Mouse (Mus musculus) adrenal gland, adult (tissue): ENCODE data around the gene Nefh.

Experiments
- DNase-seq, 2 experiments: peaks; one replicate each; pipeline ENCODE4 v3.0.0; 2022 to 2023; ENCODE audit warnings: low spot score in 1 of 2; ENCODE audit not compliant: inconsistent age in 2 of 2

The Nefh gene

DNA sequence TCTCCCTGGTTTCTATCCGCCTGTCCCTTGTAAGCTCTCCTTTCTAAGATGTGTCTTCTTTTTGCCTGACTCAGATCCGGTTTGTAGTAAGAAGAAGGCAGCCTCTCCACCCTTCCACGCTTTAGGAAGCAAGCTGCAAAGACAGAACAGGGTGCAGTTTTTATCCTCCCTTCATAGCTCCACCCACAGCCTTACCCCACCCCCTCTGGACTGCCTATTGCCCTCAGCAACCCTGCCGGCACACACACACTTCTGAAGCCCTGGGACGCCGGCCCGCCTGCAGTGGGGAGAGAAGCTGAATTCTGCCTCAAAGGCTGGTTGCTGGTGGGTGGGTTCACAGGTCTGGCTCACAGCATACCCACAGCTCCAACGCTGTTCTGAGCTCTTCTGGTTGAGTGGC is 6.1 kb upstream of the Nefh start:
- DNase-seq = peak in 1 of 2 experiments; percentile 31

DNA sequence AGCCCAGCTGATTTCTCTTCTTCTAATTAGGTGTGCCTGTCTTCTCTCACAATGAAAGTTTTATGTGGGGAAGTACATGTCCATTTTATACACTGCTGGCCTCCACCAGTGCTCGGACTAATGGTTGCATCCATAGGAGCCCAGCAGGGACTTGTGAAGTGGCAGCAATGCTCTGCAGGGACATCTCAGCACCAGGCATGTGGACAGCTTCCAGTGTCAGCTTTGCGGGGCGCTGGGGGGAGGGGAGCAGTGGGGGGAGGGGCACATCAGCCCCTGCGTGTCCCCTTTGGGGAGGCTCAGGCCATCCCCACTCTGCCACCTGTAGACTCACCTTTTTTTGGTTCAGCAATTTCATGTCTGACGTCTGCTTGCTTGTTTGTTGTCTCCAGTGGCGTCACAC is 5.5 kb upstream of the Nefh start:
- no peak for DNase-seq

DNA sequence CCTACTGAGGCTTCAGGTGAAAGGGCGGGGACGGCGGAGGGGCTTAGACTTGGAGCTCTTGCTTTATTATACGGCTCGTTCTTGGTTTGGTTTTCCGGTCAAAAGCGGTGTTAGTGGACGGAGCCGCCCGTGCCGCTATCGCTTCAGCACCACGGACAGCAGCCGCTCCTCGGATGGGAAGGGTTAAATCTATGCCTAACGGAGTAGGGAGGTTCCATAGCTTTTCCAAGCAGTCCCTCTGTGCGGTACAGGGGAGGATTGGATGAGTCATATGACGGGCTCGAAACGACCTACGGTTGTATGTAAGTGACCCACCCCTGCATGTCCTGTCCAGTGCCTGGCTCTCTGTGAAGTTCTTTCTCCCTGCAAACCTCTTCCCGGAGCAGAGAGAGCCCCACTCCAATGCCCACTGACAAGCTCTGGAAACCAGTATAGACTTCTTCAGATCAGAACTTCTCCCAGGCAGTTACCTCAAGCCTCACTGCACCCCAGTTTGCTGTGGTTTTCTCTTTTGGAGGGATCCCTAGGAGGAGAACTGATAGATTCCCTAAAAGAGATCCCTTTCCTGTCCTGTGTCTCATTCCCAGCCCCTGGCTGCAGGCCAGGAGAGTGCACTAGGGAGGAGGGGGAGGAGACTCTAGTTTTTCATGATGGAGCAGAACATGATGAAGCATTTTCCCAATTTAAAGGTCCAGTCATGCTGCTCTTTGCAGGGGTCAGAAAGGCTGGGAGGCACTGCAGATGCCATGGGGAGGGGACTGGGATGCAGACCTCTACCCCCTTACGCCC is 1.6 kb upstream of the Nefh start:
- DNase-seq = peak; percentile 40 to 78

DNA sequence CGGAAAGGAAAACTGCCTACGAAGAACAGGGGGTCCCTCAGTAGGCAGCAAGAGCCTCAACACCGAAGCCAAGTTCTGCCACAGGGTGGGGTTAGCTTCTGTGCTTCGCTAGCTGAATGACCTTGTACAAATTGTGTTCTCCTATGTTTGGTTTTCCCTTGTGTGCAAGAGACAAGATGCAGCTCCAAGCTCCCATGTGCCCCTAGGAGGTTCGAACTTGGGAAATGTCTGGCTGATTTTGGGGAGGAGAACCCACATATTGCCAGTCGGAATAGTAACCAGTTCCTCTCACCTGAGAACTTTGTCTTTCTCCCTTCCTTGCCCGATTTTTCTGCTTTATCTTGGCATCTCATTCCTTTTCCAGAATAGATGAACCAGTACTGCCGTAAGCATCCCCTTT is 928 bp upstream of the Nefh start:
- DNase-seq = no peak

DNA sequence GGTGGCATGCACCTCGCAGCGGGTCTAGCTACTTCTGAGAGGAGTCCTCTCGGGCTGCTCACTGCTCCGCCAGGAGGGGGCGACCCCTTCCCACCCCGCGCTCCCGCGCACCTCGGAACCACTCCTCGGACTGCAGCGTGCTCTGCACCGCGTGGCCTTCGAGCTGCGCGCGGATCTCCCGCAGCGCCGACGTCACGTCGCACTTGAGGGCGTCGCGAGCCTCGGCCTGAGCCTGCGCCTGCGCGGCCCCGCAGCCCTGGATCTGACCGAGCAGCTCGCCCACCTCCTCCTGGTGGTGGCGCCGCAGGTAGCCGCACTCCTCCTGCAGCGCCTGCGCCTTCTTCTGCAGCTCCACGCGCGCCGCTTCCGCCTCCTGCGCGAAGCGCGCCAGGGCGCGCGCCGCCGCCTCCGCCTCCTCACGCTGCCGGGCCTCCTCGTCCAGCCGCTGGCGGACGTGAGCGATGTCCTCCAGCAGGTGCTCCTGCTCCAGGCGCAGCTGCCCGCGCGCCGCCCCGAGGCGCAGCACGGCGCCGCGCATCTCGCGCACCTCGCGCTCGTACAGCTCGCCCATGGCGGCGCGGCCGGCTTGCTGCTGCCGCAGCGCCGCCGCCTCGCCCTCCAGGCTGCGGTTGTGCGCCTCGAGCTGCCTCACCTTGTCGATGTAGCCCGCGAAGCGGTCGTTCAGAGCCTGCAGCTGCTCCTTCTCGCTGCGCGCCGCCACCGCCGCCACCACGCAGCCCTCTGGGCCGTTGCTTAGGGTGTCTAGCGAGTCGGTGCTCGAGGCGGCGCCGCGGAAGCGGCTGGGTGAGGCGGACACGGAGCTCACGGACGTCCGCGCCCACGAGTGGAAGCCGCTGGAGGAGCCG is 684 bp downstream of the Nefh start:
- peak; percentile 59 to 73 for DNase-seq

DNA sequence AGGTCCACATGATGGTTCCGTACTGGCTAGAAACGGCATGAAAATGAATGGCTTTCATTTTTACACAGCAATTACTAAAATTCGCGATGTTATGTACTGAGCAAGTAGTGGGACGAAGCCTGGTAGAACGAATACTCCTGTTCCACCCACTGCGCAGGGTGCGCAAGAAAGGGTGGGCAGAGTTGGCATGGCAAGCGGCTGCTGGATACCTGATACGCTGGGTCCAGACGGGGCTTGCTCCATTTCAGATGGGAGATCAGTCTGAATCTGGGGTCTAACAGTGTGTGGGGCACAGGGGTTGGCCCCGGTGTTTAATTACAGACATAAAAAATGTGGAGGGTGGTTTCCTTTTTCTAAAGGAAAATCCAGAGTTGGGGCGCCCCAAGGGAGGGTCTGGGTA is 1.3 kb downstream of the Nefh start:
- peak in 1 of 2 experiments; percentile 45 for DNase-seq

DNA sequence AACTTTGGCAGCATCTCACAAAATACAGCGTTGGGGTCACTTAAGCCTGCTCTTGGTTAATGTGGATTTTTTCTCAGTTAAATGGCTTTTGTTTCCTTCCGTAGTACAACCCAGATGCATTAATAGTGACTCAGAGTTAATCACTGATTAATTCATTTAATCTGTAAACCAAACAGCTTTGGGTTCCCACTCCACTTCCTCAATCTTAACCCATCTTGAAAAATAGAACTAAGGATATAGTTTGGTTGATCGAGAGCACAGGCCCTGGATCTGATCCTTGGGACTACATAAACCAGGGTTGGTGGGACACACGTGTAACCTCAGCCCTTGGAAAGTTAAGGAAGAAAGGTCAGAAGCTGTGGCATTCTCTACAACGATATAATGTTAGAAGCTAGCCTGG is 11.6 kb downstream of the Nefh start:
- no peak for DNase-seq

DNA sequence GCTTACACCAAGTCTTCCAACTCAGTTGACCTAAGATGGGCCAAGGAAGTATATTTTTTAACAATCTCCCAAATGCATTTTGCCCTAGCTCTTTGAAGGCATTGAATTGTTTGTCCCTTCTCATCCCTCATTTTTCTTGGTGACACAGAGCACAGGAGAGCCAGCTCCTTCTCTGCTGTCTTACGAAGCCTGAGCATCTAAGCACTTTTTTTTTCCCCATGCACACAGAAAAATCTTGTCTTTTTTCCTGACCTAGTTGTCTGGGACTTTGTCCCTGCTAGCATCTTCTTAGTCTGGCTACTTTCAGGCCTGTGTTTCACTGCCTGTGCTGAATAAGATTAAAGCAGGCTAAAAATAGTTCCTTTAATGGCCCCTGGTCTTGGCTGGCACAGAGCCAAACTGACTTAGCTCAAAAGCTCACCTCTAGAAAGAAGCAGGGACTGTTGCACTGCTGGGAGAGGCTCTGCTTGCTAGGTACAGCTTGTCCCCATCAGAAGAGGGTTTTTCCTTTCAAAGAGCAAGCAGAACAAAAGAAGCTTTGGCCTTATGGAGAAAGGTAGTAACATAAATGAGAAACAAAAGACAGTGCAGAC is 16.8 kb downstream of the Nefh start:
- DNase-seq = peak; percentile 71 to 76

DNA sequence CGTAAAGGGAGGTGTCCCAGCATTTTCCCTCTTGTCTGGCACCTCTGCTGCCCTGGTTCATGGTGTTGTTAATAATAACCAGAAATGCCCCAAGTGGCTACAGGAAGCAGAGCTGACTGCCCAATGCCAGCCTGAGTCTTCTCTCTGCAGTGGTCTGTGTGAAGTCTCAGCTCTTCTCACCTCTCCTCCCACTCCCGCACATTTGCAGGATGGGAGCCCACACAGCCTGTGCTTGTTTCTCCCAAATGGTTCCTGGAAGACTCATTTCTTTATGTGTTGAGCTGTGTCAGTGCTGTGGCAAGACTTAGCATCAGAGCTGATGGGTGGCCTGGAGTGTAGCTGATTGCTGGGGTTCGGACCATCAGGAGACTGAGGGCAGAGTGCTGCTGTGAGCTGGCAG is 20.6 kb downstream of the Nefh start:
- DNase-seq = no peak

DNA sequence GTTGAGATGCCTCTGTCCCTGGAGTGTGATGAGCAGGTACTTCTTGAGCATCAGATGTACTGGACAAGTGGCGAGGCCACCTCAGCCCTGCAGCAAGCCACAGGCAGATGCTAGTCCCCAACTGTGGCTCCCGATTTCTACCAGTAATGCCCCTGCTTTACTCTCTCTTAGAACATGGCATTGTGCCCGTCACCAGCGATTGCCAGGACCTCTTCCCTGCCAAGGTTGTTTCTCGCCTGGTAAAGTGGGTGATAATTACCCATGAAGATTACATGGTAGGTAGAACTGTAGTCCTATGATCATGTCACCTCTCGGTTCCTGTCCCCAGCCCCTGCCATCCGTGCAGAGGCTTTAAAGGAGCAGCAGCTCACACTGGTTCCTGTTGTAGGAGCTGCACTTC is 26.1 kb downstream of the Nefh start:
- DNase-seq = peak in 1 of 2 experiments; percentile 64

DNA sequence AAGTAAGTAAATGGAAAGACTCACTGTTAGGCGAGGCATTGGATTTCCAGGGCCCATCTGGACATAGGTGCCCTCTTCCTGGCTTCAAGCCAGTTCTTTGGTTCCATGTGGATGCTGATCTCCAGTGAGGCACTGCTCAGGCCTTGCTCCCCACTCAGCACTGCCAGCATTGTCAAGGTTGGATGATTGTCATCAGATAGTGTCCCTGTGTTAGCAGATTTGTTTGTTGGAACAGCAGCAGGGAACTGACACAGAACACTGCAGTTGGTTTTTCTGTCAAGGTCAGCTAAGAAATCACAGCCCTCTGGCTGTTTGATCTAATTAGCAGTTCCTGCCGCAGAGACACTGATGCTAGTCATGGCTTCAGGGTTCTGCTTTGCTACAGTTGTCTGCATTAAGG is 26.6 kb downstream of the Nefh start:
- peak; percentile 16 to 81 for DNase-seq

DNA sequence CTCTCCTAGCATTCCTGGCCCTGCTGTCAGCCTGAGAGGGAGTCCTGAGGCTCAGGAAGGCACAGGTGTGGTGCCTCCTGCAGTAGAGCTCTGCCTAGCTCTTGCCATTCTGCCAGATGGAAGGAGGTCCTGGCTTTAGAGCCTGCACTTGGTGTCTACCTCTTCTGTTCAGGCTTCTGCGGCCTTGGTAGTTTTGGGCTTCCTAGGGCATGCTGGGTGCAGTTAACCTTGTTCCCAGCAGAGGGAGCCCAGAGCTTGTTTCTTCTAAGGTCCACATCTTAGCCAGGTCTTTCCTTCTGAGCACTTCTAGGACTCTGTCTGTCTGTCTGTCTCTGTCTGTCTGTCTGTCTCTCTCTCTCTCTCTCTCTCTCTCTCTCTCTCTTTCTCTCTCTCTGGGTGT is 31.8 kb downstream of the Nefh start:
- DNase-seq = peak; percentile 51 to 84

DNA sequence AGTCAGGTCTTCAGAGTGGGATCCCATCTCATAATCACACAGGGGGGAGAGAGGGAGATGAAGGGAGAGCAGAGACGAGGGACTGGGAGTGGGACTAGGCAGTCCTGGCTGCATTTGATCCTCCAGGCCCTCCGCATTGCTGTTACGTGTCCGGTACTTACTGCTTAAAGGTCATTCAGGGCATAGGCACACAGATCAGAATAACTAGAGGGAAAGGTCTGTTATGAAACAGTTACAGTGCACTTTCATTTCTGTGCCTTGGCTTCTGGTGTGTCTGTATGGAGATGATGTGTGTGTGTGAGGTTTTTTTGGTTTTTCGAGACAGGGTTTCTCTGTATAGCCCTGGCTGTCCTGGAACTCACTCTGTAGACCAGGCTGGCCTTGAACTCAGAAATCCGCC is 41.6 kb downstream of the Nefh start:
- no peak for DNase-seq

DNA sequence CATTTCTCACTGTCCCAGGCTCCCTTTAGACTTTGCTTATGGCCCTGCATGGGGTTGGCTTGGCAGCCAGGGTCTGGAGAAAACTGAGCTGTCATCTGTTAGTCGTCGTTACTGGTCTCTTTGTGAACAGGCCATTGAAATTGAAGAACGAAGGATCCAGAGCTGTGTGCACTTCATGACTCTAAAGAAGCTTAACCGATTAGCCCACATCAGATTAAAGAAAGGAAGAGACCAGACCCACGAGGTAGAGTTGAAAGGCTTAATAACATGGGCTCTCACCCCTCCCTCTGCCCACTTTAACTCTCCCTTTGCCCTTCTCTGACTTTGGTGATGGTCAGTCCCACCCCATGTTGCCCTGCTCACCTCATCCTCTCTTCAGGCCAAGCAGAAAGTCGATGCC is 45.9 kb downstream of the Nefh start:
- DNase-seq = no peak

DNA sequence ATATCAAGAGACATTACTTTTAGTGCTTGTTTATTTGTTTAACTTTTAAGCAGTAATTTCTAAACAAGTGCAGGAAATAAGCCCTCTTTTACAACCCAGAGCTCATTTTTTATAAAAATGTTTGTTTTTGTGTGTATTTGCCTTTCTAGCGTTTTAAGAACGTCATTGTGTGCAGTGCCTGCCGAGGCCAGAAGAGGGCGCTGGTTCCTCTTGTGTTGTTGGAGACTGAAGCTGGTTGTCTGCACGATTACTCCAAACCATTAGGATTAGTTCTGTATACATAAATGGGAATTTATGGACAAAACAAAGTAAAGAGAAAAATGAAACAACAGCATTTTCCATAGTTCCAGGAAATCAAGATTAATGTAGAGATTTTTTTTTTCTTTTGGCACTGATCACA is 47.4 kb downstream of the Nefh start:
- peak in 1 of 2 experiments; percentile 46 for DNase-seq

DNA sequence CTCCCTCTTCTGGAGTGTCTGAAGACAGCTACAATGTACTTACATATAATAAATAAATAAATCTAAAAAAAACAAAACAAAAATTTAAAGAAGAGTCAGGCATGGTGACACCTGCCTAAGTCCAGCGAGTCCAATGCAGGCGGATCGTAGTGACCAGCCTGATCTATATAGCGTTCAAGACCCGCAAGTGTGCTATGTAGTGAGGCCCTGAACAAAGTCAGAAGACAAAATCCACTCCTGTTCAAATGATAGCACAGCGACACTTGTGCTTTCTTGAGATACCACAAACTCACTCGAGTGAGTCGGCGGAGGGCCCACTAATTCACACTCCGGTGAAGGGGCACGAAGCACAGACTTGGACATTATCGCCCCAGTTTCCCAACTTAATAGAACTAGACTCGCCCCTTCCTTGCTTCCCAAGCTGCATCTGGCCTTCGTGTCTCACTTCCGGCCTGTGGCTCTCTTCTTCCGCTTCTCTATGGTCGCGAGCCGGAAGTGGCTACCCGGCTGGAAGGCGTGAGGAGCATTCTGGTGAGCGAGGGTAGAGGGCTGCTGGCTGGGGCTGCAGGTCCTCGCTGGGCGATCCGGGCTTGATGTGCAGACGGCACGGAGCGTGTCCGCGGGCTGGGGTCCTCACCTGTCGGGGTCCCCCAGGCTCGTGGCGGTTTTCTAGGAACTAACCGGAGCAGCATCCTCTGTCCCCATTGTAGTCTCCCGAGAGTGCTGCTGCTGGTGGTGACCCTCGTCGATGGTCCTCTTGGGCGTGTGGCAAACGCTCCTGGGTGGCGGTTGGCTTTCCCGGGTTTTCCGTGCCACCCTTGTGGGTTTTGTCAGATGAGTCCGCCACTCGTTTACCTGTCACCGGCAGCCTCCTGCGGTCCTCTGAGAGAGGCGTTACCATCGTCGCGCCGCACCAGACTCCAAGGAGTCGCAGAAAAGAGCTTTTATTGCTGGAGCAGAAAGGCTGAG is 52.7 kb downstream of the Nefh start, which contains the start of gene Thoc5:
Gene Thoc5 (plus strand): TSS at position 473 of the 969 bp plus-strand sequence.
- DNase-seq = peak; percentile 85 to 93
